Mouse (Mus musculus) testis, postnatal 14 days (tissue): ENCODE results near the gene Accsl.

ENCODE experiments used
- DNase-seq: peaks from one replicate; pipeline ENCODE4 v3.0.0; 2021; ENCODE audit warnings: low spot score

The Accsl gene

DNA sequence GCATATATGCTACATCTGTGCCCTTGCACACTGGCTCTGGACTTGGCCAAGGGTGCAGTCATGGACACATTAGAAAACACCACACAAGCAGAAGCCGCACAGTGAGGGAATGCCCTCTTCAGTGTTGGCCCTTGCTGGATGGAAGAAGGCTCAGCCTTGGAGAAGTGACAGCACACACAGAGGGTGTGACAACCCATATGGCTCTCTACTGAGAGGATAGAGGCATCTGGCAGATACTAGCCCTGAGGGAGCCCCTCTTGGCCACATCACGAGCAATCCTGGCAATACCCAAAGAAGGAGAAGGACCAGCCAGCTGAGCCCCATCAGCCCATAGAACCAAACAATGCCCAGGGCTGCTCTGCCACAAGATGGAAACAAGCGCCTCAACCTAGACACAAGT is 5.6 kb upstream of the Accsl start:
- DNase-seq = no peak

DNA sequence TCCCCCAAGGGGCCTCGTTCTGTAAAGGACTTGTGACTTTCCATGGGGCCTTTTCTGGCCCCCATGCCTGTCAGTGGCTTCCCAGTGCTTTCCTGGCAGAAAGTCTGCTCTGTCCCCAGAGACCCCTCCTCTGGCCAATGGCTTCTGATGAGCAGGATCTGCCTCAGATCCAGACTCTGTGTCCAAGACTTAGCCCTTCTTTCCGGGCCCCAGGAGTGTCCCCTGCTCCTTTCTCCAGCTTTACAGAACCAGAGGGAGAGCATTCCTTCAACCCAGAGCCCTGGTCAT is 5.2 kb upstream of the Accsl start:
- no peak for DNase-seq

DNA sequence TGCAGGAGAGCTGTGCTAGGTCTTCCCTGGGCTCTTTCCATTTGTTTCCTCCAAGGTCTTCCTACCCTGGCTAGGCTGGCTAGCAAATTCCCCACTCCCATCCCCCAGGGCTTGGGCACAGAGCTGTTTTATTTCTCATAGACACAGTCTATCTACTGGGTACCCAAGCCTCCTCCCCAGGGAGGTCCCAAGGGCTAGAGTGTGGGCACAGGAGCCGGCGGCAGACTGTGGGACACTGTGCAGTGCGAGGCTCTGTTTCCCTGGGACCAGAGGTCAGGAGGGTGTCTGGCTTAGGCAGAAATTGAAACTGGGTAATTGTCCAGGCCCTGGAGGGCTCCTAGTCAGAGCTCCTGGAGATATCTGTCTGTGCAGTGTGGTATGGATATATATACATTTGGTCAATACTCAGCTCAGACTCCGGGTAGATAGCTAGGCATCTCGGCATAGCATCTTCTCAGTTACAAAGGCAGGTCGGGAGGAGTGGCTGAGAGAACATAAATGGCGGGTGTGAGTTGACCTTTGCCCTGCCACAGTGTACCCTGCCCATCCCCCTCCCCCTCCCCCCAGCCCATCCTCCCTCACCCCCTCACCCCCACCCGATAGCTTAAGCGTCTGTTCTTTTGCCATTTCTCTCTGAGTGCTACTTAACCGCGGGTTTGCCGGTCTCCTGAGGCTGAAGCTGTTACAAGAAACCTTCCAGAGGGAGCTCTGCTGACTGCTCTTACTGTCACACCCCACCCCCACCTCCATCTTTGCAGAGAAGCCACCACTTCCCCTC is 4.7 kb upstream of the Accsl start:
- DNase-seq = no peak

DNA sequence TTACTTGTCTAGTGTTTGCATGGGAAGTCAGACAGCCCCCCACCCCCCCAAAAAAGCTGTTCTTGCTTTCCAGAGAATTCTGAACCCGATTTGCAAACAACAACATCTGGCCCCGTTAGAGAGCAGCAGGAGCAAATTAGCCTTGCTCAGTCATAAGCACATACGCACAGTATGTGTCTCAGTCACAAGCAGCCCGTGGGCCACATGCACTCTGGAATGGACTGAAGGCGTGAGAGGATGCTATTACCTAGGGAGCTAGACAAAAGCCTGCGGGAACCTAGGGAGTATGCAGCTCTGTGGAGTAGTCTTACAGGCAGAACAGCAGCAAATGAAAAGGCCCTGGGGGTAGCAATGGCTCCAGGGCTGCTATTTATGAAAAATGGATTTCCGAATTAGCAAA is 3.3 kb upstream of the Accsl start:
- no peak for DNase-seq

DNA sequence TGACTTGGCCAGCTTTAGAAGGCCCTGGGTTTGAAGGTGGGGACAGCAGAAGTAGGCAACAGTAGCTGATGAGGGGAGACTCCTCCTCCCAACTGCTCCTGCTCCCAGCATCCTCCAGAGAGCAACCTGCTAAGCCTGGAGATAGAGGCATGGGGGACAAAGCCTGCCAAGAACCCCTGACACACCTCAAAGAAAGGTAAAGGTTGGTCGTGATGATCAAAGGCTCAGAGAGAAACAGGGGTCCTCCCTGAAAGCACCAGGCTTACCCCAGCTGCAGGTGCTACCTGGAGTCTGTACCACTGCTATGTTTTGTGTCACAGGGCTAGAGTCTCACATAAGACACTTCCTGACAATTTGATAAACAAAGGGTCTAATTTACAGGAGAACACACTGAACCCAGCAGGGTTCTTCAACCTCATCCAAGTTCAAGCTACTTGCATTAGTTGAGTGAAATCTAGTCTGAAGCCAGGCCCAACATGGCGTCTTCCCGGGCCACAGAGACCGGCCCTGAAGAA is 2.5 kb upstream of the Accsl start:
- DNase-seq = no peak

DNA sequence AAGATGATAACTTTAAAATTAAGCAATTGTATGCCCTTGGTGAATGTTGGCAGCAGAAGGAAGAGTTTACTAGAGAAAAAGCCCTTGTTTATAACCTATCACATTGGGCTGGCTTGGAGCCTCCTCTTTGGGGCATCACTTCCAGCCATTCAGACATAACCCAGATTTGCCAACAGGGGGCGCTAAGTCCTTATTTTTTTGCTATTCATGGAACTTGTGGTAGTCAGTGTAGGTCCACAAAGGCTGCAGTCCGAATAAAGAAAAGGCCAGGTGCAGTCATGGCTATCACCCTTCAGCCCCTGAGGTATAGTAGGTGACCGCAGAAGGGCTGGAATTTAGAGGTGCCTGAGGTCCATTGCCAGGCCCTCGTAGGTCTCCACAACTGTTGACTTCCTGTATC is 1.9 kb upstream of the Accsl start:
- peak; percentile 38 for DNase-seq

DNA sequence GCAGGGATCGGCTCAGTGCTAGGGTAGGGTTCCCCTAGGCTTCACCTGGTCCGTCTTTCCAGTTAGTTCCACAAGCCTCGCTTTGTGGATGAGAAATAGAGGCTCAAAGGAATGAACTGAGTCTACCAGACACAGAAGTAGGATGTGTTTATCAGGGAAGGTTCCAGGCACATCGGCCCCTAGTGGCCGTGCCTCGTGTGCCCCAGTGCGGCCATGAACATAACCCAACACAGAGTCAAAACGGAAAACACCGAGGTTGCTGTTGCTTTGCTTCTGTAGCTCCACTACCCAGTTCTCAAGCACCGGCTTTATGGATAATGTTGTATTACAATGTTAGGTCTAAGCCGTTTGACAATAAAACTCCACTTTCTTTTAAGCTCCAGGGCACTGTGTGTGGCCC is 391 bp downstream of the Accsl start:
- no peak for DNase-seq

DNA sequence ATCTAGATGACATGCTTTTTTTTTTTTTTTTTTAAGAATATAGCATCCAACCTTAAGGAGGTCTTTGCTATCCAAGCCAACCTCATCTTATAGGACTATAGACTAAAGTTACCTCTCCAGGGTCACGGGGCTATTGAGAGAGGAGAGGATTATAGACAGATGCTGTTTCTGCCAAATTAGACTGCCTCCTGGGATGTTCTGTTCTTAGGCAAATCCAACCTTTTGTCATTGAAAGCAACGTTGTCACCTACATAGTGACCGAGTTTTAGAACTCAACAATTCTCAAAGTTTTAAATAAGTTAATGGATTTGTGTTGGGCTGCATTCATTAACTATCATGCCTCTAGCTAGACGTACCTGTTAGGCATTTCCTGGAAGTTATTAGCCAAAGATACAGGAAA is 5.7 kb downstream of the Accsl start:
- no peak for DNase-seq

DNA sequence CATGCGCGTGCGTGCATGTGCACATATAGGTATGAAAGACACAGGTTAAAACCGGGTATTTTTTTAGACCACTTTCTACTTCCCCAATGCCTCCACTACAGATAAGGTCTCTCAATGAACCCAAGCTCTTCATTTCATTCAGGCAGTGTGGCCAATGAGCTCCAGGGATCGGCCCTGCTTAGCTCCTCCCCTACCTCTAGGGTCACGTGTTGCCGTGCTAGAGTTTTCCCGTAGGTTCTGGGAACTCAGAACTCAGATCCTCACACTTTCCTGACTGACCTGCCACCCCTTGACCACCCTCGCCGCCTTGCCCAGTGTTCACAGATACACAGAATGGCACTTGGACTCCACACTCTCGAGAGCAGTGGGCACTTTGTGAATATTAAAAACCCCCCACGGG is 10.1 kb downstream of the Accsl start:
- DNase-seq = no peak

DNA sequence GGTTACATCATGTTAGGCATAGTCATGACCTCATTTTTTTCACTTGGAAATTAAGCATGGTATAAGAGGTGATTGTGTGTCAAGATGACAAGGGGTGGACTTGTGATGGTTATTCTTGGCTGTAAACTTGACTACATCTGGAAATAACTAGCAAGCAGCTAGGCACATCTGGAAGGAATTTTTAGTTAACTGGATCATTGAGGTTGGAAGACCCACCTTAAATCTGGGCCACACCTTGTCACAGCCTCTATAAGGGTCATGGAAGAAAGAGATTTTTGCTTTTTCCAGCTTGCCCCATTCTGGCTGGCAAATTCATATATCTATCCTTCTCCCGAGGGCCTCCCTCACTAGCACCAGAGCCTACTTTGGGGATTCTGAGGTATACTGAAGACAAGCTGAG is 17.7 kb downstream of the Accsl start:
- DNase-seq = no peak

DNA sequence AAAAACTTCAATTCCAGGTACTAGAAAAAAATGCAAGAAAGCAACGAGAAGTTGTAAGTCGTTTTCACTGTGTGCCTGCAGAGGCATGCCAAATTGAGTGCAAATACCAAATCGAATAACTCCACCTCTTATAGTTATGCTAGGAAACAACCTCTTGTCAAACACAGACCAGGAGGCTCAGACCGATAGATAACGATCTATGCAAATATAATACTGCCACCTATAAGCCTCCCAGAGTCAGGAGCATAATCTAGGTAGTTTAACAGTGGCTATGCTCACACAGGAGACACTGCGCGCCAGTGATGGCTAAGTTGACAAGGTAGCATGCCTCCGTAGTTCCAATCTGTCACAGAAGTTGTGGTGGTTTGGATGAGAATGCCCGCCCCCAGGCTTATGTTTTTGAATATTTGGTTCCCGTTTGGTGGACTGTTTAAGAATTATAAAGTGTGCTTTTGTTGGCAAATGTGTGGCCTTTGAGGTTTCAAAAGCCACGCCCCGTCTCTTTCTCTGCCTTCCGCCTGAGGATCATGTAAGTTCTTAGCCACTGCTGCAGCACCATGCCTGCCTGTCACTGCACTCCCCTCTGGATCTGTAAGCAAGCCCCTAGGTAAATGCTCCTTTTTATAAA is 18.5 kb downstream of the Accsl start:
- DNase-seq = no peak

DNA sequence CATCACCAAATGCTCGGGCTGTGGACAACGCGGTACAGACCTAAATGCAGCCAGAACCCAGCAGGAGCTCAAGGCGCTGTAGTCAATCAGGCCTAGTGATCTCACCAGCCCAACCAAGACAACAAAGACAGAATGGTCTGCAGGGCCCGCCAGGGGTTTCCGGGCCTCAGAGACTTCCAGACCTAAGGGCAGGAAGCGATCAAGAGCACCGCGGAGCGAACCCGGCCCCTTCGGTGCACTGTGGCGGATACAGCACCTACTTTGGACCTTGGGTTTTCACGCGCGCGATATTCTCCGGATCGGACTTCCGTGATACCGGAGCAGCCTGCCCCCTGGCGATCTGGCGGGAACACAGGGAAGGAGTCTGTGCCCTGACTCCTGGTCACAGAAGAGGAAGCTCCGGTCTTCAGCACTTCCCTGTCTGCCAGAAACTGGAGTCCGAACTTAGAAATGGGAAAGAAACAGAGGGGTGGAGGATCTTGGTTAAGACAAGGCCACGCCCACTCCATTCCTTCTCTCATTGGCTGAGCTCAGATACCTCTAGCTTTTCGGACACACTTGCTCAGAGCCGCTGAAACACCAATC is 19.4 kb downstream of the Accsl start, which contains the start of gene Accs:
Gene Accs, minus strand, starts transcription at position 439 of the 585 bp plus-strand sequence.
- peak; percentile 76 for DNase-seq

DNA sequence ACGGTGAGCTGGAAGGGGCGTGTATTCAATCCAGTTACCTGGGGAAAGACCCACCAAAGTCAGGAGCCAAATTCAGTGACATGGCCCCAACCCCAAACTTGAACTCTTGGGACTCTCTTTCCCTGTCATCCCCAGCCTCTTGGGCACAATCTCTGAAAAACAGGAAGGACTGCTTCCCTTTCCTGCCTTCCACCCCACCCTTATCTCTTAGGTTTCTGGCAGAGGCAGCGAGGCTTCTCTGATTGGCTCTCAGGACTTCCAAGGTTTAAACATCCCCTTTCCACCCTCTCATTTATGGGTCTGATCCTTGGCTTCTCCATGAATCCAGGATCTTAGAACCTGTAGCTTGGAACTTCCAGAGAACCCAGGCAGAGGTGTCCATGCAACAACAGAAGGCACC is 27.6 kb downstream of the Accsl start:
- no peak for DNase-seq

DNA sequence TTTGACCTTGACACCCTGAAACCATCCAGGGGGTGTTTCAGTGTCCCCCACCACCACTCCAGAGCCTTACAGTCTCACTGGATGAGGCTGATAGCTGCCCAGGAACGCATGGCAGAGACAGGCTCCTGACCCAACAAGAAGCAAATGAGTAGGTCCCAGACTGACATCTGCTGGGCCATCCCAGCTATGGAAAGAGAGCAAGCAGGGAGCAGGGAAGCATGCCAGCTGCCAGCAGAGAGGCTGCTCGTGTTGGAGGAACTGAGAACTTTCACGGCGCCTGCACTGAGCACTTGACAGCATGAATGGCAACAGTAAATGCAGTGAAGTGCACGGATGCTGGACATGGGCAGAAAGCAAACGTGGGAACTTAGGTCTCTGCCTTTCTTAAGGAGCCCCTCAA is 28.8 kb downstream of the Accsl start:
- DNase-seq = no peak

DNA sequence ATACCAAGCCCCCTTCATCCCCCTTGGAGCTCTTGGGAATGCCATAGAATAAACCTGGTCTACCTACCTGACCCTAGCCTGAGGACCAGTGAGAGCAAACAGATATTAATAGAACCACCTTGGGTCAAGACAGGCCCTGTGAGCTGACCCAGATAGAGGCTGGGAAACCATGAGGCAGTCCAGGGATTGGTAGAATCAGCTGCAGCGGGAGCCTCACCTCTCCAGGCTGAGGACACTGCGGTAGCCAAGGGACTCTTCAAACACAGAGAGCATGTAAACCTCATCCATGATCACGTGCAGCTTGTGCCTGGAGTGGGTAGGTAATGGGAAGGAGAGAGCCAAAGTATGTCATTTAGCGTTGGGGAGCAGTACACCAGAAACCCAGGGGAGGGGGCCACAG is 30.0 kb downstream of the Accsl start:
- DNase-seq = no peak

DNA sequence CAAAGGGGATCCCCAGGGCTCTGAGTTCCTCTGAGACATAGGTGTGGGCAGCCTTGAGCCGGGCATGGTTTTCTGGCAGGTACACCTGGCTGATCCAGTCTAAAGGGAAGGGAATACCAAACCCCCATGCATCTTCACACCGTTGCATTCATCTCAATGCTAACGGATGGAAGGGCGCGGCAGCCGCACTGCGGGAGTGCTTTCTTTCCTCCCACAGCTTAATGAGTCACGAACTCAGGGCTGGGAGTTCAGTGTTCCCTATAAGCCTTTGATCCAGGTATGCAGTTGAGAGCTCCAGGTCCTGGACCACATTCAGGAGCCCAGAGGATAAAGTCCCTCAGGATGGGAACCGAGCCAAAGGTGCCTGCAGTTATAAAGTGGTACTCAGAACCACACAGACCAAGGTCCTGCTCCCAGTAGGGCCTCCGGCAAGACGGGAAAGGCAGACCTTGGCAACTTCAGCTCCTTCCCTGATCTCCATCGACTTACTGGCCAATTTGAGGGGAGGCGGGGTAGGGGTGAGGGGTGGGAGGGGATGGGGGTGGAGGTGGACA is 32.6 kb downstream of the Accsl start:
- DNase-seq = no peak

DNA sequence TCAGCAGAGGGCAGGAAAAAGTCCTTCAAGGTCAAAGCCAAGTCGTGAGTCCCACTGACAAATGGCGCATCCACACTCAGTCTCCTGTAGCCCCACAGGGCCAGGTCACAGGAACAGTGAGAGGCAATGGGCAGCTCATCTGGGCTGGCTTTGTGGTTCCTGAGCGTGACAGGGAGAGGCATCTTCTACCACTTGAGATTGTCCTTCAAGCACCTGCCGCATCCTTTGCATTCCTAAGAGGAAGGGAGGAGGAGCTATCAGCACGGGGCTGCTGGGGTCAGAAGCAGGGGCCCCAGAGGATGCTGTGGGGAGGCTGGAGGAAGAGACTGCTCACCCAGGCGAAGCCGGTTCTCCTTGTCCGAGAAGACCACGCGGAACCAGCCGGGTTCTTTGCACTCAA is 33.4 kb downstream of the Accsl start:
- DNase-seq = no peak

DNA sequence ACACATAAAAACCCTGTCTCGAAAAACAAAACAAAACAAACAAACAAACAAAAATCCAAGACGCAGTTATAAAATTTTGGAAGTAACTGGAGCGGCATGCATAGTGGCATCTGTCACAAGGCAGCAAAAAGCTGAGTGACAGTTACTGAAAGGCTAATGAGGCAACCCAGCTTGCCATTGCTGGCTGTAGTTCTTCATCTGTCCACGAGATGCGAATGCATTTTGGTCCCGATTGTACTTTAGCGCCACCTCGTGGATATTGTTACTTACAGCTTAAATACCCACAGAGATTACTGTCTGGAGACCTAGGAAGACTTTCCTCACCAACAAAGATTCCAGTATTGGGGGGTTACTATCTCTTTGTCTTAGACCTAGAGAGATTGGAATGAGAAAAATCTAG is 45.4 kb downstream of the Accsl start:
- peak; percentile 74 for DNase-seq

DNA sequence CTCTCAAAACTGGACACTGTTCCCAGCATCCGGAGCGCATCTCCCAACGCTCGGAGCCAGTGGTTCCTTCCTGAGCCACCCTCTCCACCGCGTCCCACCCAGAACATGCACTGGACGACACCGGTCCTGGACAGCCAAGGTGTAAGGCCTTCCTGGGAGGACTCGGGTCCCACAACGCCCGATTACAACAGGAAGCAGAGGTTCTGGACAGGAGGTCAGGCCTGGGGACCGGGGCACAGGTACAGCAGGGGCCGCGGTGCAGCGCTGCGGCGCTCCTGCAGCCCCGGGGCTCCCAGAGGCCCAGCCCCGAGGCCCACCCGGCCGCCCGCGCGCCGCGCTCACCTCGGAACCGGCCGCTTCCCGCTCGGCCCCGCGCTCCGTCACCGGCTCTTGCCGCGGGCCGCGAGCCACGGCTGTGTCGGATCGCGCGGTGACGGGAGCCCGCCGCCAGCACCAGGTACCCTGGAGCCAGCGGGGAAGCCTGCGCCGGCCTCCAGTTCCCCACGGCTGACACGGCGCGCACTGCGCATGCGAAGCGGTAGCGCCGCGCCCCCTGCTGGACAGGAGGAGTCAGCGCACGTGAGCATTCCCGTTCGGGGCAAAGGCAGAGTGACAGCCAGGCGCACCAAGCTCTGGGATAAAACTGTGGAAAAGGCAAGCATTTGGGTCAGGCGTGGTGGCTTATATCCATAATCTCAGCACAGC is 46.8 kb downstream of the Accsl start, which contains the start of gene Ext2:
Gene Ext2, minus strand, starts transcription at position 524 of the 705 bp plus-strand sequence.
- DNase-seq = peak; percentile 89

DNA sequence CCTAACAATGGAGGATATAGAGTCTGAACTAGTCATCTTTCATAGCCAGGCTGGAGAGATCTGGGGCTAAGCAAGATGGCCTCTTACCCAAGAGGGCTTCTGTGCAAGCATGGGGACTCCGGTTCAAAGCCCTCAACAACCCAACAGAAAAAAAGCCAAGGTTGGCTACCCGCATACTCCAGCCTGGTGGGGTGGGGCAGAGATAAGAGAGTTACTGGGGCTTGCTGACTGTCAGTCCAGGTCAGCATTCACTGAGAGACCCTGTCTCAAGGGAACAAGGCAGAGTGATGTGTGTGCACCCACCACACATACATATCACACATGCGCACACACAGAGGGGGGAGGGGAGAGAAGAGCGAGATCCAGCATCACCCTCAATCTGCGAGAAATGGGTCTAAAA is 51.2 kb downstream of the Accsl start:
- DNase-seq = no peak

DNA sequence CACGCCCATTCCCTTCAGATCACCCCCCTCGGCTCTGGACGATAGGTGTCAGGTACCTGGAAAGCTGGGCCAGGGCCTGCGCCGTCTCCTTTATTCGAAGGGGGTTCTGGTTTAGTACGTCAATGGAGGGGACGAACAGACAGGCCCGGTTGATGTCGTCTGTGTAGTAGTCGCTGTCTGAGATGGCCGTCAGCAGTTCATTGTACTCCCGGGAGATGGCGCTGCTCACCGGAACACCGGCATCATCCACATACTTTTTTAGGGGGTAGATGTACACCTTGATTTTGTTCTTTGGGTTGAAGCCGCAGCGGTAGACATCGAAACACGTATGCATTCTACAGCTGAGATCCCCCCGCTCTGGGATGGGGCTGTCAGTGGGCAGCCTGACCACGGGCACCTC is 55.6 kb downstream of the Accsl start:
- DNase-seq = no peak

DNA sequence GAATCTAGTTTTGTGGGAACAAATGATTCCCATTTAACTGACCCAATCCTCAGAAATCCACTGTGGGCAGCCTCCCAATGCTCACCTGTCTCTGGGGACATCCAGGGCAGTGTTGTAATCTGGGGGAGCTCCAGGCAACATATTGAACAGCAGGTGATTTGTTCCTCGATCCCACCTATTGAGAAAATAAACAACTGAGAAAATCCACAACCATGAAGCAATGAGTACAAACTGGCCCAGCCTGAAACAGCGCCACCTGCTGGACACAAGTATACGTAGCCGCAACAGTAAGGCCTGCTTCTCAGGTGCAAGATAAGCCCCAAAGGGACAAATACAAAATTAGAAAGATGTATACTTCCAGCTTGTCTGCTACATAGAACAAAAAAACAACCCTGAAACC is 57.1 kb downstream of the Accsl start:
- DNase-seq = no peak

DNA sequence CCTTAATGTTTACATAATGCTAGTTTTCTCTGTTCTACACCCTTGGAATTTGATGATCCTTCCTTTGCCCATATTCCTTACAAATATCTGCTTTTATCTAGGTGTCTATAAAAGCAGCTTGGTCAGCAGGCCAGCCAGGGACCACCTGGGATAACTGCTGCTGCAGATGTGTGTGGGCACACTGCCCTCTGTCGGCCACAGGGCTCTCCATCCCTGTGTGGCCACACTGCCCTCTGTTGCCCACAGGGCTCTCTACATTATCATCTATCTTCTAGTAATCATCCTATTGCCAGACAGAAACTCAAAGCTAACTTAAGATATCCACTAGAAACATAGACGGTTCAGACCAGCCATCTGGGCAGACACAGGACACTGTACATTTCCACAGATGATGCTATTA is 59.0 kb downstream of the Accsl start:
- no peak for DNase-seq
